ENCODE assay signal across 8 mouse cellular contexts in genomic region chr15:84680545-84681454, GRCm38 (mm10). TPM values are rescaled to one million over a fixed set of nuclear protein-coding genes. Genes with fewer than 3 reads are reported as not detected.
A peak's percentile ranks its signal among the peaks of the same experiment; 100 is the strongest.
DNase-seq lines count a peak whose midpoint lies in the region; ATAC-seq and TF ChIP-seq lines count a peak whose summit lies in the region.

No protein-coding gene starts in this region.

- peak overlapping the region; percentile 73 for H3K4me2 ChIP-seq in liver, embryonic 15.5 days
- peak overlapping the region; percentile 98 for H3K4me2 ChIP-seq in neural tube, embryonic 12.5 days (replicated peaks)

- no peak overlapping the region for H3K27ac ChIP-seq in left cerebral cortex, adult 2 months
- H3K27ac ChIP-seq in liver, embryonic 15.5 days (replicated peaks), result no peak overlapping the region
- H3K27ac ChIP-seq in neural tube, embryonic 12.5 days, result no peak overlapping the region

- peaks cover 21% of the 10 kb centered on the region for H3K4me1 ChIP-seq in liver, embryonic 15.5 days (replicated peaks)
- H3K4me1 ChIP-seq in neural tube, embryonic 12.5 days, result peaks cover 29% of the 10 kb centered on the region

- H3K9me3 ChIP-seq in liver, embryonic 15.5 days (replicated peaks), result no peaks in the 10 kb centered on the region
- no peaks in the 10 kb centered on the region for H3K9me3 ChIP-seq in neural tube, embryonic 12.5 days

- H3K27me3 ChIP-seq in liver, embryonic 15.5 days, result peaks cover 18% of the 10 kb centered on the region
- H3K27me3 ChIP-seq in neural tube, embryonic 12.5 days (replicated peaks), result peaks cover 25% of the 10 kb centered on the region

- intact Hi-C loops in left cerebral cortex, adult 2 months (cut with DNase I), result no loop called here

- no peaks in the 10 kb centered on the region for H3K36me3 ChIP-seq in liver, embryonic 15.5 days (replicated peaks)
- H3K36me3 ChIP-seq in neural tube, embryonic 12.5 days, result no peaks in the 10 kb centered on the region

- peak; percentile 64 to 67 for DNase-seq in left cerebral cortex, adult 2 months (ENCODE audit: extremely low spot score in 1 of 2, low spot score in 2 of 2)
- DNase-seq in left cerebral cortex, adult 8-10 months (ENCODE audit: low spot score in 2 of 2), result no peak
- DNase-seq in embryo, embryonic 9.5 days (ENCODE audit: extremely low spot score), result peak; percentile 97
- DNase-seq in heart, adult 18-20 months, result peak; percentile 94 to 96
- peak; percentile 84 for DNase-seq in kidney, adult 11 months
- DNase-seq in testis, postnatal 14 days (ENCODE audit: low spot score), result peak; percentile 89

- under 1% methylated on average over 77 of the region's 77 CpGs for WGBS in liver, embryonic 15.5 days (ENCODE audit: insufficient replicate concordance)
- under 1% methylated on average over 61 of the region's 77 CpGs for WGBS in neural tube, embryonic 12.5 days

- H3K4me3 ChIP-seq in left cerebral cortex, adult 2 months, result peak overlapping the region; percentile 56
- H3K4me3 ChIP-seq in liver, embryonic 15.5 days (replicated peaks), result peak overlapping the region; percentile 61
- H3K4me3 ChIP-seq in neural tube, embryonic 12.5 days, result peak overlapping the region; percentile 58

- TF ChIP-seq CTCF in left cerebral cortex, adult 2 months (IDR thresholded peaks at IDR 0.05), result no peak

- H3K9ac ChIP-seq in liver, embryonic 15.5 days, result peak overlapping the region; percentile 53
- peak overlapping the region; percentile 65 for H3K9ac ChIP-seq in neural tube, embryonic 12.5 days

- peak; percentile 61 for ATAC-seq in liver, embryonic 15.5 days (ENCODE audit: insufficient read depth)
- ATAC-seq in neural tube, embryonic 12.5 days (ENCODE audit: low FRiP score, low read depth), result peak; percentile 67

RNA-seq across cellular contexts. Expression of gene Prr5, which starts 11.4 kb away (rescaled TPM):
- 10 to 100 TPM; 13.8 to 14.1 TPM for total RNA-seq in left cerebral cortex, adult 2 months (2021)
- 10 to 100 TPM in 2 of 4 experiments, 1 to 10 TPM in 2; 9.1 to 13.9 (median 10.2) TPM for total RNA-seq in left cerebral cortex, adult 8-10 months (2022)
- 1 to 10 TPM; 4.3 to 6.2 TPM for total RNA-seq in heart, adult 18-20 months (2021)
- 5.1 and 6.2 TPM in 2 replicates for polyA plus RNA-seq in liver, embryonic 15.5 days (2015; fragmentation: Nextera tagmentation; extraction: Ambion mirVana)
- 21.0 and 21.4 TPM in 2 replicates for polyA plus RNA-seq in neural tube, embryonic 12.5 days (2016; fragmentation: Nextera tagmentation; extraction: Ambion mirVana)

RNA-seq across cellular contexts. Expression of gene Arhgap8, which starts 39.1 kb away (rescaled TPM):
- not detected for total RNA-seq in left cerebral cortex, adult 2 months (2021)
- under 1 TPM in 2 of 4 experiments, not detected in 2; 0.26 to 0.28 TPM for total RNA-seq in left cerebral cortex, adult 8-10 months (2022)
- 1 to 10 TPM; 1.4 TPM for total RNA-seq in heart, adult 18-20 months (2021)
- 0.40 and 0.43 TPM in 2 replicates for polyA plus RNA-seq in liver, embryonic 15.5 days (2015; fragmentation: Nextera tagmentation; extraction: Ambion mirVana)
- 2.6 and 4.3 TPM in 2 replicates for polyA plus RNA-seq in neural tube, embryonic 12.5 days (2016; fragmentation: Nextera tagmentation; extraction: Ambion mirVana)

Comparison
In these comparisons a context has a peak if more than half of its experiments do, and no peak if none do; other contexts are left out.
1. DNase-seq: peak in left cerebral cortex, adult 2 months (2 of 2), embryo, embryonic 9.5 days (single experiment), heart, adult 18-20 months (2 of 2), kidney, adult 11 months (single experiment) and testis, postnatal 14 days (single experiment); none in left cerebral cortex, adult 8-10 months (0 of 2).
2. Peak in every context shown above with its lines, with median percentiles within 50 percentile points of each other: H3K4me3 ChIP-seq.